Mouse (Mus musculus) layer of hippocampus, adult 2 months (tissue): ENCODE data around the gene Abcg4. TPM values are rescaled to one million over a fixed set of nuclear protein-coding genes. Genes with fewer than 3 reads are reported as not detected.

Source experiments
- DNase-seq, 2 experiments: peaks; one replicate each; pipeline ENCODE4 v3.0.0; 2022; ENCODE audit warnings: low spot score in 2 of 2
- H3K27ac ChIP-seq: fragments of 200-600 bp; 2 replicates; pipeline ENCODE4 v1.8.1; 2022
- H3K4me3 ChIP-seq: fragments of 200-600 bp; 2 replicates; pipeline ENCODE4 v1.8.1; 2022; ENCODE audit warnings: mild to moderate bottlenecking
- CTCF ChIP-seq: fragments of 200-600 bp; conservative IDR thresholded peaks from 2 replicates; pipeline ENCODE4 v1.8.1; 2022; ENCODE audit warnings: antibody characterized with exemption, mild to moderate bottlenecking, moderate library complexity
- total RNA-seq, 2 experiments: library from RNA; stranded (reverse); gene quantifications; 2 replicates each; pipeline ENCODE4 v1.2.3; 2021

The Abcg4 gene
- total RNA-seq, 2 experiments from 2014 or later = 67.9 to 71.4 TPM

GRCm38 (mm10) chr9:44256213-44256612, 32.2 kb downstream of the Abcg4 start:
- no peak for DNase-seq
- no peak overlapping the region for H3K4me3 ChIP-seq
- TF ChIP-seq CTCF = no peak
- no peak overlapping the region for H3K27ac ChIP-seq

- peak overlapping the region; percentile 63 for H3K27ac ChIP-seq
- TF ChIP-seq CTCF = no peak
- no peak for DNase-seq
Observed at GRCm38 (mm10) chr9:44255136-44255521, 33.3 kb downstream of the Abcg4 start.

GRCm38 (mm10) chr9:44254508-44255135, 33.8 kb downstream of the Abcg4 start:
- no peak for DNase-seq

More at GRCm38 (mm10) chr9:44255136-44255521, 33.3 kb downstream of the Abcg4 start:
- no peak overlapping the region for H3K4me3 ChIP-seq

GRCm38 (mm10) chr9:44253441-44253840, 35.0 kb downstream of the Abcg4 start:
- Histone ChIP-seq H3K27ac (peak overlapping the region; percentile 63), H3K4me3 (no peak overlapping the region)
- DNase-seq = no peak
- TF ChIP-seq CTCF = no peak

More at GRCm38 (mm10) chr9:44254508-44255135, 33.8 kb downstream of the Abcg4 start:
- no peak for TF ChIP-seq CTCF
- H3K4me3 ChIP-seq = no peak overlapping the region
- H3K27ac ChIP-seq = peak overlapping the region; percentile 63

GRCm38 (mm10) chr9:44251314-44251713, 37.1 kb downstream of the Abcg4 start, which contains the start of gene Pdzd3:
Pdzd3 (minus strand) TSS chr9:44251471.
- no peak for TF ChIP-seq CTCF
- Histone ChIP-seq H3K27ac (peak within 1 kb of the TSS; percentile 89), H3K4me3 (no peak within 1 kb of the TSS)
- DNase-seq = no peak

GRCm38 (mm10) chr9:44250445-44250844, 38.0 kb downstream of the Abcg4 start:
- TF ChIP-seq CTCF = no peak
- Histone ChIP-seq H3K27ac (peak overlapping the region; percentile 89), H3K4me3 (no peak overlapping the region)
- DNase-seq = peak; percentile 47 to 61

GRCm38 (mm10) chr9:44249181-44250146, 39.0 kb downstream of the Abcg4 start:
- no peak overlapping the region for H3K4me3 ChIP-seq
- peak overlapping the region; percentile 89 for H3K27ac ChIP-seq
- TF ChIP-seq CTCF = peak; percentile 84
- DNase-seq = peak; percentile 69 to 74

GRCm38 (mm10) chr9:44247907-44248306, 40.5 kb downstream of the Abcg4 start:
- Histone ChIP-seq H3K4me3 (no peak overlapping the region), H3K27ac (no peak overlapping the region)
- no peak for TF ChIP-seq CTCF
- DNase-seq = no peak

- no peak for DNase-seq
- no peak for TF ChIP-seq CTCF
- no peak overlapping the region for H3K4me3 ChIP-seq
- no peak overlapping the region for H3K27ac ChIP-seq
Observed at GRCm38 (mm10) chr9:44243621-44244020, 44.8 kb downstream of the Abcg4 start.

- no peak for DNase-seq
- Histone ChIP-seq H3K4me3 (no peak overlapping the region), H3K27ac (no peak overlapping the region)
- no peak for TF ChIP-seq CTCF
Observed at GRCm38 (mm10) chr9:44241418-44241817, 47.0 kb downstream of the Abcg4 start.

GRCm38 (mm10) chr9:44240911-44241310, 47.5 kb downstream of the Abcg4 start:
- DNase-seq = no peak
- no peak for TF ChIP-seq CTCF
- H3K4me3 ChIP-seq = no peak overlapping the region
- H3K27ac ChIP-seq = no peak overlapping the region

GRCm38 (mm10) chr9:44240399-44240798, 48.0 kb downstream of the Abcg4 start, which contains the start of gene Ccdc153:
Ccdc153 (plus strand) TSS chr9:44240676.
- no peak within 1 kb of the TSS for H3K4me3 ChIP-seq
- no peak for DNase-seq
- H3K27ac ChIP-seq = no peak within 1 kb of the TSS
- no peak for TF ChIP-seq CTCF

GRCm38 (mm10) chr9:44239447-44239846, 49.0 kb downstream of the Abcg4 start:
- Histone ChIP-seq H3K27ac (no peak overlapping the region), H3K4me3 (no peak overlapping the region)
- peak; percentile 37 to 67 for DNase-seq
- TF ChIP-seq CTCF = peak; percentile 87
